Mouse (Mus musculus): Measurements from ENCODE around the gene Snorc.

Gene Snorc

DNA sequence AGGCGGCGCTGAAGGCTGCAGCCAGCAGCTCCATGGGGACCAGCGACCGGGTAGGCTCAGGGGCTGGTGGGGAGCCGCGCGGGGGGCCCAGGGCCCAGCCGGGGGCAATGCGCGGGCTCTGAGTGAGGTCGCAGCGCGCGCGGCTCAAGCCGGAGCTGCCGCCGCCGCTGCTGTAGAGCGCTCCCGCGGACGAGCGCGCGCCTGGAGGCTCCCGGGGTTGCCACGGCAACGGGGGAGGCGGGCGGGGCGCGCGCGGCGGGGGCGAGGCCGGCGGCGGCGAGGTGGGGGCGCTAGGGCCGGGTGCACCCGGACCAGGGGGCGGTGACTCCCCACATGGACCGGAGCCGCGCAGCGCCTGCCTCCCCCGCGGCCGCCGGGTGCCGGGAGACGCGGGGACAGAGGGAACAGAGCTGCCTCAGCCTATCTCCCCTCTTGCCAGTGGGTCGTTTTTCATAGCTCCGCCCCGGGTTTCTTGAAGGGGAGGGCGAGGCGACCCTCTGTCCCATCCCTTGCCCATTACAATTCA lies 40.2 kb downstream of the Snorc start:
- no peak for DNase-seq (ENCODE audit: low read depth, low spot score)

DNA sequence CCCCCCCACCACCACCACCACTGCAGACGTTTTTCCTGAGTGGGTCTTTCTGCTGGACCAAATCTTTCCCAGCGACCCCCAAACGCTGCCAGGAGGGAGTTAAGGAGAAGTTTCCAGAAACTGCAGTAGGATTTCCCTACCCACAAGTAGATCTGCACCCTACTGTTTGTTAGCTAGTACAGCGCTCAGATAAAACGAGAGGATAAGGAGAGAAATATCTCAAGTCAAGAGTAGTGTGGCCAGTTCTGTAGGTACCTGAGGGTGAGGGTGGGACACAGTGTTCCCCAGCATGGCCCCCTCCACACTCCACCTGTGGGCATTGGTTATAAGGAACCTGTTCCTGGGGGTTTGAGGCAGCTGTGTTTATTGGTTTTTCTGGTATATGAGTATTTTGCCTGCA lies 40.8 kb downstream of the Snorc start:
- DNase-seq (ENCODE audit: low read depth, low spot score): no peak

DNA sequence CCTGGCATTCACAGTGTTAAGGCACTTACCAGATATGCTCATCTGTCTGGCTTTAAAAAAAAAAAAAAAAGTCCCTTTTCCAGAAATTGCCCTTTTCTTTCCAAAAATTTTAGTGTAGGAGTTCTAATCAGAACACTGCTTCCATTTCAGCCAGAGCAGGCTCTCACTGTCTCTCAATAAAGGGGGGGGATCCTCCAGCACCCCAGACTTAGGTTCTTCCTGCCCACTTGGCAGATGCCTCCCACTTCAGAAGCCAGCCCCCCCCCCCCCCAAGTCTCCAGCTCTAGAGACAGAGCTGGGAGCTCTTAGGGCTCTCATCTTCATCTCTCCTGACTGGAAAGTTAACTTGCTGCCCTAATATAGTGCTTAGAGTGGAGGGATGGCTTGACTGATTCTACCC lies 50.4 kb downstream of the Snorc start:
- no peak for DNase-seq (ENCODE audit: low read depth, low spot score)

DNA sequence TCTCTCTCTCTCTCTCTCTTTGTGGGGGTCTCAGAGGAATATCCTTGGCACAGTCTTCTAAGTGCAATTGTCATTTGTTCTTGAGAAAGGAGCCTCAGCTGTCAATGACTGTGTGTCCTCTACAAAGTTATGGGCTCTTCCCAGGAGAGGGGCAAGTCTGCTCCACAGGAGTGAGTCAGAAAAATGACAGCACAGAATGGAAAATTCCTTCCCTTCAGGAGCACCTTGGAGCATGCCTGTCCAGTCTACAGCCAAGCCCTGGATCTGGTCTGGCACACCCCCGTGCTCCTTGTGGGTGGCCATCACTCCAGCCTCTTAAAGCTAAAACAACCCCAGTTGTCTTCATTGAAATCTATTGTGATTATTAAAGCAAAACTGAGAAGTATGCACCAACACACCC lies 51.5 kb downstream of the Snorc start:
- no peak for DNase-seq (ENCODE audit: low read depth, low spot score)

DNA sequence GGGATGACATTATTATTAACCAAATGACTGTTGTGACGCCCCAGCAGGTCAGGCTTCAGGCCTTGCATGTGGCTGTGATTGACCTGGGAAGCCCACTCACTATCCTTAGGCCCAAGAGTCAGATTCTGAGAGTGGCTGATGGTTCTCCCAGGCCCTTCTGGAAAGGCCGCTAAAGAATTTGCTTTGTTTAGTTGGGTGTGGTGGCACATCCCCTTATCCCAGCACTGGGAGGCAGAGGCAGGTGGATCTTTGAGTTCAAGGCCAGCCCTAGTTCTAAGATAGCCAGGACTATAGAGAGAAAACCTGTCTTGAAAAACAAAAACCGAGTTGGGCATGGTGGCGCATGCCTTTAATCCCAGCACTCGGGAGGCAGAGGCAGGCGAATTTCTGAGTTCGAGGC lies 55.0 kb downstream of the Snorc start:
- DNase-seq (ENCODE audit: low read depth, low spot score): no peak
